Mouse (Mus musculus): ENCODE results near the gene Ppp1r3a. TPM values are rescaled to one million over a fixed set of nuclear protein-coding genes. Genes with fewer than 3 reads are reported as not detected.

Gene Ppp1r3a
- total RNA-seq, 2 experiments from 2014 or later: 57.4 to 59.7 TPM

Other genes starting within 250 kb of the Ppp1r3a start
- 1 to 10 TPM; 1.8 to 3.0 TPM for gene Foxp2, start 146.1 kb upstream of the Ppp1r3a start, total RNA-seq (2021)

Data from heart, postnatal 14 days (tissue).